Mouse (Mus musculus): ENCODE results near the gene Mas1. TPM values are rescaled to one million over a fixed set of nuclear protein-coding genes. Genes with fewer than 3 reads are reported as not detected.

The Mas1 gene
- polyA plus RNA-seq, 1 experiment, result not detected

GRCm38 (mm10) chr17:12847736-12848135 is 20.2 kb downstream of the Mas1 start:
- Histone ChIP-seq H3K4me3 (replicated peaks; ENCODE audit: control insufficient read depth, low read depth, low read length) (no peak overlapping the region), H3K27ac (ENCODE audit: control insufficient read depth, insufficient read depth, low read depth, low read length, poor library complexity) (no peak overlapping the region), H3K4me1 (ENCODE audit: control insufficient read depth, insufficient read depth, low read length) (no peaks in the 10 kb centered on the region)
- WGBS, result 69% methylated on average over 4 of the region's 4 CpGs
- TF ChIP-seq POLR2A (IDR thresholded peaks at IDR 0.05; ENCODE audit: borderline replicate concordance, control insufficient read depth, low read depth, low read length) (no peak), CTCF (IDR thresholded peaks at IDR 0.05; ENCODE audit: control insufficient read depth, insufficient read depth, low read length) (no peak)

- Histone ChIP-seq H3K27ac (ENCODE audit: control insufficient read depth, insufficient read depth, low read depth, low read length, poor library complexity) (no peak overlapping the region), H3K4me3 (replicated peaks; ENCODE audit: control insufficient read depth, low read depth, low read length) (no peak overlapping the region), H3K4me1 (ENCODE audit: control insufficient read depth, insufficient read depth, low read length) (no peaks in the 10 kb centered on the region)
- 75% methylated on average over 5 of the region's 5 CpGs for WGBS
- TF ChIP-seq POLR2A (IDR thresholded peaks at IDR 0.05; ENCODE audit: borderline replicate concordance, control insufficient read depth, low read depth, low read length) (no peak), CTCF (IDR thresholded peaks at IDR 0.05; ENCODE audit: control insufficient read depth, insufficient read depth, low read length) (no peak)
Measured at GRCm38 (mm10) chr17:12846474-12846873, 21.5 kb downstream of the Mas1 start.

GRCm38 (mm10) chr17:12845862-12846261 is 22.1 kb downstream of the Mas1 start:
- WGBS, result 62% methylated on average over 5 of the region's 5 CpGs
- H3K4me1 ChIP-seq (ENCODE audit: control insufficient read depth, insufficient read depth, low read length), result no peaks in the 10 kb centered on the region
- no peak overlapping the region for H3K27ac ChIP-seq (ENCODE audit: control insufficient read depth, insufficient read depth, low read depth, low read length, poor library complexity)
- H3K4me3 ChIP-seq (replicated peaks; ENCODE audit: control insufficient read depth, low read depth, low read length), result no peak overlapping the region
- no peak for TF ChIP-seq POLR2A (IDR thresholded peaks at IDR 0.05; ENCODE audit: borderline replicate concordance, control insufficient read depth, low read depth, low read length)
- TF ChIP-seq CTCF (IDR thresholded peaks at IDR 0.05; ENCODE audit: control insufficient read depth, insufficient read depth, low read length), result no peak

- TF ChIP-seq CTCF (IDR thresholded peaks at IDR 0.05; ENCODE audit: control insufficient read depth, insufficient read depth, low read length) (no peak), POLR2A (IDR thresholded peaks at IDR 0.05; ENCODE audit: borderline replicate concordance, control insufficient read depth, low read depth, low read length) (no peak)
- Histone ChIP-seq H3K4me1 (ENCODE audit: control insufficient read depth, insufficient read depth, low read length) (no peaks in the 10 kb centered on the region), H3K4me3 (replicated peaks; ENCODE audit: control insufficient read depth, low read depth, low read length) (no peak overlapping the region), H3K27ac (ENCODE audit: control insufficient read depth, insufficient read depth, low read depth, low read length, poor library complexity) (no peak overlapping the region)
- WGBS, result 89% methylated on average over 4 of the region's 4 CpGs
Measured at GRCm38 (mm10) chr17:12844540-12844939, 23.4 kb downstream of the Mas1 start.

- TF ChIP-seq CTCF (IDR thresholded peaks at IDR 0.05; ENCODE audit: control insufficient read depth, insufficient read depth, low read length) (no peak), POLR2A (IDR thresholded peaks at IDR 0.05; ENCODE audit: borderline replicate concordance, control insufficient read depth, low read depth, low read length) (no peak)
- no peaks in the 10 kb centered on the region for H3K4me1 ChIP-seq (ENCODE audit: control insufficient read depth, insufficient read depth, low read length)
- H3K4me3 ChIP-seq (replicated peaks; ENCODE audit: control insufficient read depth, low read depth, low read length), result no peak overlapping the region
- WGBS, result 11% methylated on average over 6 of the region's 6 CpGs
- H3K27ac ChIP-seq (ENCODE audit: control insufficient read depth, insufficient read depth, low read depth, low read length, poor library complexity), result no peak overlapping the region
Measured at GRCm38 (mm10) chr17:12843826-12844225, 24.1 kb downstream of the Mas1 start.

GRCm38 (mm10) chr17:12839475-12840267 is 28.3 kb downstream of the Mas1 start:
- TF ChIP-seq CTCF (IDR thresholded peaks at IDR 0.05; ENCODE audit: control insufficient read depth, insufficient read depth, low read length), result no peak
- TF ChIP-seq POLR2A (IDR thresholded peaks at IDR 0.05; ENCODE audit: borderline replicate concordance, control insufficient read depth, low read depth, low read length), result no peak
- 73% methylated on average over 10 of the region's 10 CpGs for WGBS
- Histone ChIP-seq H3K4me1 (ENCODE audit: control insufficient read depth, insufficient read depth, low read length) (no peaks in the 10 kb centered on the region), H3K4me3 (replicated peaks; ENCODE audit: control insufficient read depth, low read depth, low read length) (no peak overlapping the region), H3K27ac (ENCODE audit: control insufficient read depth, insufficient read depth, low read depth, low read length, poor library complexity) (no peak overlapping the region)

- Histone ChIP-seq H3K4me1 (ENCODE audit: control insufficient read depth, insufficient read depth, low read length) (no peaks in the 10 kb centered on the region), H3K4me3 (replicated peaks; ENCODE audit: control insufficient read depth, low read depth, low read length) (no peak overlapping the region), H3K27ac (ENCODE audit: control insufficient read depth, insufficient read depth, low read depth, low read length, poor library complexity) (no peak overlapping the region)
- WGBS, result 85% methylated on average over 5 of the region's 5 CpGs
- TF ChIP-seq CTCF (IDR thresholded peaks at IDR 0.05; ENCODE audit: control insufficient read depth, insufficient read depth, low read length) (no peak), POLR2A (IDR thresholded peaks at IDR 0.05; ENCODE audit: borderline replicate concordance, control insufficient read depth, low read depth, low read length) (no peak)
Measured at GRCm38 (mm10) chr17:12835738-12836137, 32.2 kb downstream of the Mas1 start.

GRCm38 (mm10) chr17:12834826-12835225 is 33.1 kb downstream of the Mas1 start:
- TF ChIP-seq CTCF (IDR thresholded peaks at IDR 0.05; ENCODE audit: control insufficient read depth, insufficient read depth, low read length), result no peak
- no peak for TF ChIP-seq POLR2A (IDR thresholded peaks at IDR 0.05; ENCODE audit: borderline replicate concordance, control insufficient read depth, low read depth, low read length)
- no peak overlapping the region for H3K27ac ChIP-seq (ENCODE audit: control insufficient read depth, insufficient read depth, low read depth, low read length, poor library complexity)
- no peaks in the 10 kb centered on the region for H3K4me1 ChIP-seq (ENCODE audit: control insufficient read depth, insufficient read depth, low read length)
- H3K4me3 ChIP-seq (replicated peaks; ENCODE audit: control insufficient read depth, low read depth, low read length), result no peak overlapping the region
- 70% methylated on average over 3 of the region's 3 CpGs for WGBS
